Mouse (Mus musculus) lung, postnatal 0 days (tissue): ENCODE measurements around the gene Abracl.

Experiments used
- CTCF ChIP-seq: IDR thresholded peaks from 2 replicates; pipeline ENCODE4 v1.5.1; 2016; ENCODE audit warnings: antibody characterized with exemption, mild to moderate bottlenecking
- EP300 ChIP-seq: IDR thresholded peaks from 2 replicates; pipeline ENCODE4 v1.6.1; 2016; ENCODE audit warnings: antibody characterized with exemption, mild to moderate bottlenecking, control low read depth

DNA sequence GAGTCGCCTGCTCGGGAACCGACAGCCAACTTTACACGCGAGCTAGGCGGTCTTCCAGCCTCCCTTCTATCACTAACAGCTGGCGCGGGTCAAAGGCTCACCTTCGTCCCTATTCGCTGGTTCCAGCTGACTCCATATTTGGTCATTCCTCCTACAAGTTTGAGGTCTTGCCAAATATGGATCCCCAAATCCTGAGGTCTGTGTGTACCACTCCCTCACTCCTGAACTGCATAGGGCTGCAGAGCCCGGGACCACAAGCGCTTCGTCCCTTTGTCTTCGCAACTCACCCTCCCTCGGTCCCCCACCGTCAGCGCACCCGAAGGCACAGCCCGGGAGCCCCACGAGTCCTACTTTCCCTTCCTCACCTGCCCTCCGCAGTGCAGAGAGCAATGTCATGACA lies 776 bp downstream of the Abracl start:
- TF ChIP-seq CTCF (no peak), EP300 (no peak)
